Mouse (Mus musculus): ENCODE measurements at regions not wholly inside any gene's neighbourhood (a gene's known extent, or its start where the extent isn't known, plus 50 kb on each side); places are given as distances from the start of the nearest gene placed in this dataset.

DNA sequence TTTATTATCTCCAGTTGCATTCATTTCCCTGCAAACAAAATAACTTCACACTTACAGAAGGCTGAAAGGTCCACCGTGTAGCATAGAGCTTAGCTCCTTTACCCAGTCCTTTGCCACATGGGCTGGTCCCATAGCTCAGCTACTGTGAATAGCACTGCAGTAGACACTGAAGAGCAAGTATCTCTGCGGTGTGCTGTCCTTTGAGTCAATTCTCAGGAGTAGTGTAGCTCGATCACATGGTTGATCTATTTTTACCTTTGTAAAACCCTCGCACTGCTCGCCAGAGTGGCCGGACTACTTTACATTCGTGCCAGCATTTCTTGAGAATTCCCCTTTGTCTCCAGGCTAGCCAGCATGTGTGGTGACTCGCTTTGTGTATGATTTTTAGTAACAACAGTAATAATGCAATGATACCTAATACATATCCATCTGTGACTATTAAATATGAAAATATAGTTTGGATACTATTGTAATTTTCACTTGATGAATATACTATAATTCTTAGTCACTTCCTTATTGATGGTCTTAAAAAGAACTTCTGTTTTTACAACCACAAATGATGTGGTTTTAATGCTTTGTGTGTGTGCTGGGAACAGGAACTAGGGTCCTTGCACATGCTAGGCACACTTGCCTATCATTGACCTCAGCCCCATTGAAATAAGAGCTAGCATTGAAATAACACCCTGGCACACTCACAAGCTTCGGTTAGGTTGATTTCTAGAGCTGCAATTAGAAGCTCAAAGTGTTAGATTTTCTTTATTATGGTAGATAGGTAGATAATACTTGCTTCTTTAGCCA is 257.7 kb upstream of the Atp11b start:
- no peak for DNase-seq

- no peak for DNase-seq
These were observed 243.6 kb upstream of the Atp11b start for GRCm38 (mm10) chr3:35510314-35510713.

DNA sequence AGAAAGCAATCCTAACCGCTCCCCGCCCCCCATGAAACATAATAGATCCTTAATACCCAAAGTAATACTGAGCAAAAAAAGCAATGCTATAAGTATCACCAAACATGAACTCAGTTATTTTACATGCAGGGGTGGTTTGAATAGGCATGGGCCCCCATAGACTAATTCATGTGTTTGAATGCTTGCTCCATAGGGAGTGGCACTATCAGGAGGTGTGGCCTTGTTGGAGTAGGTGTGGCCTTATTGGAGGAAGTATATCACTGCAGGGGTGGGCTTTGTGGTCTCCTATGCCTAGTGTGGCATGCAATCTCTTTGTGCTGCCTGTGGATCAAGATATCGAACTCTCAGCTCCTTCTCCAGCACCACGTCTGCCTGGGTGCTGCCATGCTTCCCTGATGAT is 237.4 kb upstream of the Atp11b start:
- DNase-seq, result no peak

DNA sequence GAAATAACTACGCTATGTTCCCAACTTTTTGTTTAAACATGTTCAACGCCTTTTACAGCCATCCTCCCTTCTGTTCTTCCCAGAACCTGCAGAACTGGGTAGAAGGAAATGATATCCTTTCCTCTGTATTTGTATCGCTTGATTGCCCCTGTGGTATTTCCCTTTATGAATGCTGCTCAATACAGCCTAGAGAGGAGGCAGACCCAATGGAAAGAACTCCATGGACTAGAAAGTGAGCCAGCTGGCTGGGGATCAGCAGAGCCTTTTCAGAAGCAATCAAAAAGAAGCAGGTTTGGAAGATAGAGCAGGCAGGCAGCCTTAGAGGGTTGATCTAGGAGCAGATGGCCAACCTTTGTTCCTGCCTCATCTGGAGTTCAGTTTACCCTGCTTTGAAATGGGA is 233.8 kb upstream of the Atp11b start:
- no peak for DNase-seq

GRCm38 (mm10) chr3:35547696-35548095 is 206.2 kb upstream of the Atp11b start:
- no peak for DNase-seq

DNA sequence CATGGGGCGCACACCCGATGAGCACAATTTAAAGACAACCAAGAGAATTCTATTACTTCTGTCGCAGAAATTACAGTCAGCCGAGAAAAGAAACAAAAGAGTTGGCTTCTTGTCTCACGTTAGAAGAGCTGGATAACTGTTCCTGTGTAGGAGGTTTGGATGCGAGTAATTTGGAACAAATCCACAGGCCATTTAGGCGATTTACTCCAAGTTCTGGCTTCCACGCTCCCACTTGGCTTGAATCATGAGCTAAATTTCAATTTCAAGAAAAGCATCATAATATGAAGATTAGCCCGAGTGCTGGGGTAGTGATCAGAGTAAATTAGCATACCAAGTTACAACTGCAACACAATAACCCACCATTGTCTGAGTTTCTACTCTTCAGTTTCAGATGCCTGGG is 202.1 kb upstream of the Atp11b start:
- DNase-seq, result no peak

DNA sequence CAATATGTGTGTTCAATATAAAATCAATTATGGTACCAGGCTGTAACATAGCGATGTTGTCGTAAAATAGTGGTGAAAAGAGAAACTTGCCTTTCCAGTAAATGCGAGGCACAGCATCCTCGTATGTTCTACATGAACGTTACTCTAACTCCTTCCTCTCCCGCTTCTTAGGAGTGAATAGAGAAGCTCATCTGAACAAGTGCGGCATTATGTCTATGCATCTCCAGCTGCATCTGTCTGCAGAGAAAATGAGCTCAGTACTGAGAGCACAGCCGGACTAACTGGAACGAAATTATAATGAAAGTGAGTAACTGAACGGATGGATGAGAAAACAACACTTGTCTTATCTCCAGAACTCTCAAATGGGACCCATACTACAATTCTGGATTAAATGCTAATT is 193.5 kb upstream of the Atp11b start:
- no peak for DNase-seq

DNA sequence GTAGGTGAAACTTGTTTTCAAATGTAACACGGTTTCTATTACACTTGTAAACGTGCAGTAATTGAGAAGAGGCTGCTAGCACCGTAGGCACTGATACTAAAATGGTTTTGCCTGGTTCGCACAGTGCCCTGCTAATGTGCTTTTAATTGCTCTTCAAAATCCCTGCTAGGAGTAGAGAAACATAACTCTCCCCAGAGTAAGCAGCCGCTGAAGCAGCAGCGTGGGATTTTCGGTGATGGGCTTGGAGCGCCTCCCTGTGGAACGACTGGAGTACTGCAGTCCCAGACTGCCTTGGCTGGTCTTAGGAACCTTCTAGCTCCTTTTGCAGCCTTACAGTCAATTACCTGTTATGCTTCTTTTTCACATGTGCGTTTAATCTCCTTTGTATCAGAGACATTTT is 179.5 kb upstream of the Atp11b start:
- DNase-seq, result peak; percentile 45

Small RNA genes in the stretch of these regions (microRNA-seq; reads per million reads assigned to microRNA genes)
- gene Gm25442, result 0 reads per million in 2 experiments
